Mouse (Mus musculus) MEL (cell line): ENCODE measurements around the gene Efs.

Source experiments
- BHLHE40 ChIP-seq: IDR thresholded peaks from 2 replicates; pipeline ENCODE4 v1.6.1; 2012; ENCODE audit warnings: low read depth, mild to moderate bottlenecking, inconsistent platforms, low read length, improper control_type of control experiment, borderline replicate concordance
- CHD2 ChIP-seq: IDR thresholded peaks from 2 replicates; pipeline ENCODE4 v1.6.1; 2011; ENCODE audit warnings: low read length, improper control_type of control experiment
- CTCF ChIP-seq, 3 experiments: IDR thresholded peaks in 2 of 3; conservative IDR thresholded peaks in 1 of 3; 2 replicates each; pipeline ENCODE4 v1.5.1; 2011 to 2012; ENCODE audit warnings: low read length in 3 of 3, low read depth in 2 of 3, mild to moderate bottlenecking in 2 of 3, improper control_type of control experiment in 1 of 3, inconsistent platforms in 1 of 3, mixed read lengths in 1 of 3, moderate library complexity in 1 of 3; ENCODE audit not compliant: control insufficient read depth in 1 of 3, insufficient read depth in 1 of 3, poor library complexity in 1 of 3, severe bottlenecking in 1 of 3
- EP300 ChIP-seq, 2 experiments: IDR thresholded peaks; 2 replicates each; pipeline ENCODE4 v1.6.1; 2011; ENCODE audit warnings: improper control_type of control experiment in 2 of 2, low read length in 2 of 2, low read depth in 1 of 2, mild to moderate bottlenecking in 1 of 2
- JUND ChIP-seq: IDR thresholded peaks from 2 replicates; pipeline ENCODE4 v1.6.1; 2011; ENCODE audit warnings: low read depth, mild to moderate bottlenecking, improper control_type of control experiment, low read length
- MAFK ChIP-seq: IDR thresholded peaks from 2 replicates; pipeline ENCODE4 v1.6.1; 2011; ENCODE audit warnings: low read depth, mild to moderate bottlenecking, low read length, improper control_type of control experiment, borderline replicate concordance
- MXI1 ChIP-seq: IDR thresholded peaks from 2 replicates; pipeline ENCODE4 v1.6.1; 2011; ENCODE audit warnings: mild to moderate bottlenecking, low read depth, low read length, improper control_type of control experiment
- MYC ChIP-seq: IDR thresholded peaks from 2 replicates; pipeline ENCODE4 v1.6.1; 2011; ENCODE audit warnings: low read depth, mild to moderate bottlenecking, low read length, improper control_type of control experiment, moderate library complexity
- POLR2A ChIP-seq, 2 experiments: IDR thresholded peaks; 2 replicates each; pipeline ENCODE4 v1.6.1; 2011 to 2012; ENCODE audit warnings: low read length in 2 of 2, mild to moderate bottlenecking in 2 of 2, control low read depth in 1 of 2, improper control_type of control experiment in 1 of 2, low read depth in 1 of 2, moderate library complexity in 1 of 2; ENCODE audit not compliant: control insufficient read depth in 1 of 2, insufficient read depth in 1 of 2, poor library complexity in 1 of 2
- RCOR1 ChIP-seq: IDR thresholded peaks from 2 replicates; pipeline ENCODE4 v1.6.1; 2012; ENCODE audit warnings: low read depth, mild to moderate bottlenecking, inconsistent platforms, low read length, improper control_type of control experiment
- SIN3A ChIP-seq: IDR thresholded peaks from 2 replicates; pipeline ENCODE4 v1.6.1; 2012; ENCODE audit warnings: low read length, improper control_type of control experiment, inconsistent platforms
- ZC3H11A ChIP-seq: IDR thresholded peaks from 2 replicates; pipeline ENCODE4 v1.6.1; 2012; ENCODE audit warnings: low read depth, mild to moderate bottlenecking, inconsistent platforms, low read length, improper control_type of control experiment

GRCm38 (mm10) chr14:54912886-54913285, 13.0 kb downstream of the Efs start, which contains the start of gene Slc22a17:
- TF ChIP-seq MXI1, result no peak
- no peak for TF ChIP-seq ZC3H11A
- TF ChIP-seq CTCF (IDR thresholded peaks at IDR 0.05 in 2 of 3, conservative IDR thresholded peaks at IDR 0.05 in 1 of 3; ENCODE audit: control insufficient read depth in 1 of 3, insufficient read depth in 1 of 3, low read depth in 2 of 3, low read length in 3 of 3, poor library complexity in 1 of 3, severe bottlenecking in 1 of 3), result no peak
- TF ChIP-seq POLR2A (IDR thresholded peaks at IDR 0.05; ENCODE audit: control insufficient read depth in 1 of 2, insufficient read depth in 1 of 2, low read depth in 1 of 2, low read length in 2 of 2, poor library complexity in 1 of 2), result no peak
- TF ChIP-seq MAFK, result no peak
- no peak for TF ChIP-seq RCOR1
- no peak for TF ChIP-seq SIN3A
- no peak for TF ChIP-seq CHD2
- TF ChIP-seq MYC, result no peak
- TF ChIP-seq BHLHE40, result no peak
- TF ChIP-seq EP300 (IDR thresholded peaks at IDR 0.05; ENCODE audit: low read depth in 1 of 2, low read length in 2 of 2), result no peak
- TF ChIP-seq JUND, result no peak
